In genomic region chr6:31037801-31038395, GRCm38 (mm10) we compare ENCODE assay signal across 8 mouse cellular contexts.
A peak's percentile ranks its signal among the peaks of the same experiment; 100 is the strongest.
DNase-seq lines count a peak whose midpoint lies in the region; ATAC-seq and TF ChIP-seq lines count a peak whose summit lies in the region.

No protein-coding gene starts in this region.

- H3K27me3 ChIP-seq in intestine, embryonic 15.5 days (replicated peaks) = no peaks in the 10 kb centered on the region
- no peaks in the 10 kb centered on the region for H3K27me3 ChIP-seq in intestine, embryonic 16.5 days (replicated peaks; ENCODE audit: control insufficient read depth, insufficient read depth, low read length)
- peaks cover 0 to 3% of the 10 kb centered on the region in 2 experiments for H3K27me3 ChIP-seq in MEL (ENCODE audit: control insufficient read depth in 1 of 2, insufficient read depth in 2 of 2, low read length in 2 of 2)

- TF ChIP-seq RAD21 in MEL (IDR thresholded peaks at IDR 0.05; ENCODE audit: low read depth, low read length) = no peak

- no peak overlapping the region for H3K27ac ChIP-seq in intestine, embryonic 15.5 days
- no peak overlapping the region for H3K27ac ChIP-seq in intestine, embryonic 16.5 days (ENCODE audit: low read length)
- H3K27ac ChIP-seq in MEL (ENCODE audit: control insufficient read depth, low read depth, low read length) = no peak overlapping the region

- no peak for DNase-seq in MEL (ENCODE audit: low read depth, low spot score)
- peak; percentile 36 for DNase-seq in gastrocnemius, postnatal 25 days
- DNase-seq in lung, postnatal 4 days = peak; percentile 61 to 82
- no peak for DNase-seq in frontal cortex, adult 2 months (ENCODE audit: extremely low spot score in 1 of 2, low spot score in 1 of 2)
- DNase-seq in testis, postnatal 14 days (ENCODE audit: low spot score) = no peak
- DNase-seq in thymus, postnatal 4 days = no peak

- H3K9me3 ChIP-seq in intestine, embryonic 15.5 days = no peaks in the 10 kb centered on the region
- no peaks in the 10 kb centered on the region for H3K9me3 ChIP-seq in intestine, embryonic 16.5 days (ENCODE audit: control insufficient read depth, low read length)
- no peaks in the 10 kb centered on the region for H3K9me3 ChIP-seq in MEL (replicated peaks; ENCODE audit: insufficient read depth, low read length)

- H3K4me1 ChIP-seq in intestine, embryonic 15.5 days (replicated peaks) = peaks cover 5% of the 10 kb centered on the region; the same call in 1 of the 2 replicates
- H3K4me1 ChIP-seq in intestine, embryonic 16.5 days (ENCODE audit: control insufficient read depth, insufficient read depth, low read length) = peaks cover under 1% of the 10 kb centered on the region; the same call in 1 of the 2 replicates
- H3K4me1 ChIP-seq in MEL (ENCODE audit: control insufficient read depth in 1 of 2, insufficient read depth in 2 of 2, low read length in 2 of 2) = peaks cover 0 to 6% of the 10 kb centered on the region in 2 experiments; a peak in 1 of 4 replicates

- 72% methylated on average over 20 of the region's 20 CpGs for WGBS in intestine, embryonic 15.5 days
- WGBS in intestine, embryonic 16.5 days = 69% methylated on average over 20 of the region's 20 CpGs

- H3K4me2 ChIP-seq in intestine, embryonic 15.5 days (replicated peaks) = peak overlapping the region; percentile 11; the same call in 1 of the 2 replicates
- no peak overlapping the region for H3K4me2 ChIP-seq in intestine, embryonic 16.5 days (ENCODE audit: low read depth, low read length)

- ATAC-seq in intestine, embryonic 15.5 days = no peak
- no peak for ATAC-seq in intestine, embryonic 16.5 days

- no peaks in the 10 kb centered on the region for H3K36me3 ChIP-seq in intestine, embryonic 15.5 days
- H3K36me3 ChIP-seq in intestine, embryonic 16.5 days (ENCODE audit: control insufficient read depth, insufficient read depth, low read length) = no peaks in the 10 kb centered on the region
- H3K36me3 ChIP-seq in MEL (ENCODE audit: control insufficient read depth in 1 of 2, insufficient read depth in 2 of 2, low read length in 2 of 2) = peaks cover 0 to 4% of the 10 kb centered on the region in 2 experiments; a peak in 1 of 4 replicates

- H3K79me2 ChIP-seq in MEL (ENCODE audit: control insufficient read depth, insufficient read depth, low read length, poor library complexity) = no peaks in the 10 kb centered on the region

- no peak overlapping the region for H3K4me3 ChIP-seq in intestine, embryonic 15.5 days (replicated peaks)
- no peak overlapping the region for H3K4me3 ChIP-seq in intestine, embryonic 16.5 days (ENCODE audit: low read length)
- peak overlapping the region; percentile 18 to 31; a peak in 2 of 4 replicates for H3K4me3 ChIP-seq in MEL (ENCODE audit: control insufficient read depth in 1 of 2, insufficient read depth in 1 of 2, low read depth in 2 of 2, low read length in 2 of 2)

- H3K9ac ChIP-seq in intestine, embryonic 15.5 days = no peak overlapping the region
- H3K9ac ChIP-seq in intestine, embryonic 16.5 days (ENCODE audit: low read depth, low read length) = no peak overlapping the region
- H3K9ac ChIP-seq in MEL (ENCODE audit: control insufficient read depth, low read depth, low read length, poor library complexity, severe bottlenecking) = no peak overlapping the region

- TF ChIP-seq POLR2A in MEL (IDR thresholded peaks at IDR 0.05; ENCODE audit: control insufficient read depth in 1 of 2, insufficient read depth in 1 of 2, low read depth in 1 of 2, low read length in 2 of 2, poor library complexity in 1 of 2) = no peak

- TF ChIP-seq EP300 in MEL (IDR thresholded peaks at IDR 0.05; ENCODE audit: low read depth in 1 of 2, low read length in 2 of 2) = no peak

- no peak for TF ChIP-seq CTCF in MEL (IDR thresholded peaks at IDR 0.05 in 2 of 3, conservative IDR thresholded peaks at IDR 0.05 in 1 of 3; ENCODE audit: control insufficient read depth in 1 of 3, insufficient read depth in 1 of 3, low read depth in 2 of 3, low read length in 3 of 3, poor library complexity in 1 of 3, severe bottlenecking in 1 of 3)

TF ChIP-seq in MEL, 35 proteins besides CTCF, POLR2A, EP300 and RAD21:
- TF ChIP-seq ZKSCAN1 (IDR thresholded peaks at IDR 0.05; ENCODE audit: low read depth, low read length) (no peak), ZNF384 (IDR thresholded peaks at IDR 0.05; ENCODE audit: low read depth, low read length) (no peak), CHD1 (IDR thresholded peaks at IDR 0.05; ENCODE audit: low read depth, low read length) (no peak), MYC (IDR thresholded peaks at IDR 0.05; ENCODE audit: low read depth, low read length) (no peak), NELFE (IDR thresholded peaks at IDR 0.05; ENCODE audit: low read depth, low read length) (no peak), ELF1 (IDR thresholded peaks at IDR 0.05; ENCODE audit: low read depth, low read length) (no peak), MXI1 (IDR thresholded peaks at IDR 0.05; ENCODE audit: low read depth, low read length) (no peak), TAL1 (IDR thresholded peaks at IDR 0.05; ENCODE audit: low read length) (no peak)

Comparison
In these comparisons a context has a peak if more than half of its experiments do, and no peak if none do; other contexts are left out.
1. H3K4me3 ChIP-seq: peak in MEL (2 of 2); none in intestine, embryonic 15.5 days (single experiment) and intestine, embryonic 16.5 days (single experiment).
2. DNase-seq: peak in gastrocnemius, postnatal 25 days (single experiment) and lung, postnatal 4 days (2 of 2); none in MEL (single experiment), frontal cortex, adult 2 months (0 of 2), testis, postnatal 14 days (single experiment) and thymus, postnatal 4 days (single experiment).